Mouse (Mus musculus): ENCODE measurements around the gene Mrps5. TPM values are rescaled to one million over a fixed set of nuclear protein-coding genes. Genes with fewer than 3 reads are reported as not detected.

Gene Mrps5
- total RNA-seq (2012; rRNA removed) (124 and 133 TPM in 2 replicates), polyA plus RNA-seq (2012; ENCODE audit: insufficient read depth in 1 of 2, insufficient read length in 2 of 2, low read depth in 1 of 2, low replicate concordance in 2 of 2, missing spikeins in 1 of 2) (1,000 to 10,000 TPM in 1 of 2 experiments, 100 to 1,000 TPM in 1; 124 to 1,057 TPM)

DNA sequence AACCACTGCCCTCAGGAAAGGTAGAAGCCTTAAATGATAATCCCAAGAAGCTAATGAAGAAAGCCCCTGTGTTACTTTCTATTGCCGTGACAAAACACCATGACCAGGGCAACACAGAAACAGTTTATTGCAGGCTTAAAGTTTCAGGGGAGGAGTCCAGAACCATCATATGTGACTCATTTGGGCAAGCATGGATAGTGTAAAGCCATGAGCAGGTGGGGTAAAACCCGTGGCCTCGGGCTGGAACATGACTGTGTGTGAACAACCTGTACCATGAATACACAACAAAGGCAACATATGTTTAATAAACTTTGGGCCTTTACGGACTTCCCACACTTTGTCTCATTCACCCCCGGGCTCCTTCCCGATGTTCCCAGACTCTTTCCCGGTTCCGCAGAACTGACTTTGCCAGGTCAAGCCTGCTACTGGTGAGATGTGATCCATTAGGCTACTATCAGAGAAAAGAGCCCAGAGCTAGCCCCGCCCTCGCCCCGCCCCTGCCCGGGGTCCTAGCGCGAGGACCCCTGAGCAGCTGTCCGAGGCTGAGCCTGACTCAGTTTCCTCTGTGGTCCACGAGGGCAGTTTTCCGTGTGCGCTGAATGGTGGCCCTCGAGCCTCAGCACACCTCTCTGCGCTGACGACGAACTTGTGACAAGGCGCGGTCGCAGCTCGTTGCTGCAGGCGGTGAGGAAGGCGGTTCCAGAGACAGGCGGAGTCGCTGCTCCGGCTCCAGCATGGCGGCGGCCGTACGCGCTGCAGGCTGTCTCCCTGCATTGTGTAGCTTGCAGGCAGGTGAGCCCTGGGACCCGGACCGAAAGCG lies at the start of gene Mrps5, which contains the start of gene Zfp661:
Mrps5 (plus strand) TSS at position 529 of the 820 bp plus-strand sequence.
Zfp661 (minus strand) TSS at position 401 of the 820 bp plus-strand sequence.
- peaks cover 0 to 26% of the 10 kb centered on the region in 2 experiments; a peak in 3 of 4 replicates for H3K4me1 ChIP-seq (ENCODE audit: control insufficient read depth in 1 of 2, insufficient read depth in 2 of 2, low read length in 2 of 2)
- TF ChIP-seq POLR2AphosphoS5 (IDR thresholded peaks at IDR 0.05; ENCODE audit: borderline replicate concordance, low read depth, low read length) (no peak), CTCF (IDR thresholded peaks at IDR 0.05 in 2 of 3, conservative IDR thresholded peaks at IDR 0.05 in 1 of 3; ENCODE audit: control insufficient read depth in 1 of 3, insufficient read depth in 1 of 3, low read depth in 2 of 3, low read length in 3 of 3, poor library complexity in 1 of 3, severe bottlenecking in 1 of 3) (peak in 1 of 3 experiments; percentile 14; a peak in 2 of 6 replicates), ZNF384 (IDR thresholded peaks at IDR 0.05; ENCODE audit: low read depth, low read length) (no peak), MAZ (IDR thresholded peaks at IDR 0.05; ENCODE audit: low read depth, low read length) (no peak), POLR2A (IDR thresholded peaks at IDR 0.05; ENCODE audit: control insufficient read depth in 1 of 2, insufficient read depth in 1 of 2, low read depth in 1 of 2, low read length in 2 of 2, poor library complexity in 1 of 2) (peak; percentile 79 to 93), ZC3H11A (IDR thresholded peaks at IDR 0.05; ENCODE audit: low read depth, low read length) (no peak), NELFE (IDR thresholded peaks at IDR 0.05; ENCODE audit: low read depth, low read length) (peak; percentile 79), SIN3A (IDR thresholded peaks at IDR 0.05; ENCODE audit: low read length) (peak; percentile 85), ELF1 (IDR thresholded peaks at IDR 0.05; ENCODE audit: low read depth, low read length) (0 out of 2 replicates have a peak, but pooled peaks have one; percentile 33), MYC (IDR thresholded peaks at IDR 0.05; ENCODE audit: low read depth, low read length) (peak; percentile 21; the same call in 1 of the 2 replicates), CHD1 (IDR thresholded peaks at IDR 0.05; ENCODE audit: low read depth, low read length) (no peak), TBP (IDR thresholded peaks at IDR 0.05; ENCODE audit: low read depth, low read length) (peak; percentile 47), MAX (IDR thresholded peaks at IDR 0.05; ENCODE audit: low read length) (peak; percentile 100), RAD21 (IDR thresholded peaks at IDR 0.05; ENCODE audit: low read depth, low read length) (no peak), UBTF (IDR thresholded peaks at IDR 0.05; ENCODE audit: borderline replicate concordance, insufficient read depth, low read depth, low read length) (no peak), TCF12 (IDR thresholded peaks at IDR 0.05; ENCODE audit: low read depth, low read length) (no peak), HCFC1 (IDR thresholded peaks at IDR 0.05; ENCODE audit: low read depth, low read length) (peak; percentile 90), NRF1 (IDR thresholded peaks at IDR 0.05; ENCODE audit: insufficient read depth, low read depth, low read length, poor library complexity, severe bottlenecking) (no peak), MXI1 (IDR thresholded peaks at IDR 0.05; ENCODE audit: low read depth, low read length) (peak; percentile 73), ZMIZ1 (IDR thresholded peaks at IDR 0.05; ENCODE audit: low read depth, low read length) (peak; percentile 29)
- no peaks in the 10 kb centered on the region for H3K27me3 ChIP-seq (ENCODE audit: control insufficient read depth in 1 of 2, insufficient read depth in 2 of 2, low read length in 2 of 2)
- H3K4me3 ChIP-seq (ENCODE audit: control insufficient read depth in 1 of 2, insufficient read depth in 1 of 2, low read depth in 2 of 2, low read length in 2 of 2) = peak within 1 kb of the TSS; percentile 82 to 87
- DNase-seq (ENCODE audit: low read depth, low spot score) = peak; percentile 87
- H3K79me2 ChIP-seq (ENCODE audit: control insufficient read depth, insufficient read depth, low read length, poor library complexity) = peaks cover 24% of the 10 kb centered on the region
- H3K9ac ChIP-seq (ENCODE audit: control insufficient read depth, low read depth, low read length, poor library complexity, severe bottlenecking) = peak within 1 kb of the TSS; percentile 90
- H3K36me3 ChIP-seq (ENCODE audit: control insufficient read depth in 1 of 2, insufficient read depth in 2 of 2, low read length in 2 of 2) = peaks cover 0 to 15% of the 10 kb centered on the region in 2 experiments; a peak in 3 of 4 replicates
- H3K27ac ChIP-seq (ENCODE audit: control insufficient read depth, low read depth, low read length) = peak within 1 kb of the TSS; percentile 86
- H3K9me3 ChIP-seq (replicated peaks; ENCODE audit: insufficient read depth, low read length) = no peaks in the 10 kb centered on the region

All from MEL (cell line).